Mouse (Mus musculus) midbrain, postnatal 0 days (tissue): ENCODE results near the gene Klk9. TPM values are rescaled to one million over a fixed set of nuclear protein-coding genes. Genes with fewer than 3 reads are reported as not detected.

Source experiments
- ATAC-seq: fragments of 200-750 bp; cut with Nextera tagmentation; 2 replicates; pipeline ENCODE4 v1.8.0; 2017; ENCODE audit warnings: moderate number of reproducible peaks, mild to moderate bottlenecking, moderate TSS enrichment, moderate library complexity; ENCODE audit not compliant: low FRiP score
- DNase-seq: peaks from one replicate; pipeline ENCODE4 v3.0.0-alpha.2; 2015; ENCODE audit warnings: low spot score
- H3K27ac ChIP-seq: fragments of 300-500 bp; sonication (generic); 2 replicates; pipeline ENCODE4 v1.5.1; 2014; ENCODE audit warnings: low read depth, mild to moderate bottlenecking, low read length, mixed read lengths
- H3K27me3 ChIP-seq: fragments of 300-500 bp; sonication (generic); 2 replicates; pipeline ENCODE4 v1.6.1; 2014; ENCODE audit warnings: low read length, control low read depth, mixed read lengths; ENCODE audit not compliant: insufficient read depth
- H3K36me3 ChIP-seq: fragments of 300-500 bp; sonication (generic); 2 replicates; pipeline ENCODE4 v1.6.1; 2014; ENCODE audit warnings: low read length, control low read depth, mixed read lengths; ENCODE audit not compliant: insufficient read depth
- H3K4me1 ChIP-seq: fragments of 300-500 bp; sonication (generic); 2 replicates; pipeline ENCODE4 v1.6.1; 2014; ENCODE audit warnings: mild to moderate bottlenecking, control low read depth, antibody characterized with exemption, low read length, mixed read lengths; ENCODE audit not compliant: insufficient read depth
- H3K4me2 ChIP-seq: fragments of 300-500 bp; sonication (generic); 2 replicates; pipeline ENCODE4 v1.6.1; 2014; ENCODE audit warnings: low read depth, mild to moderate bottlenecking, low read length, mixed read lengths; ENCODE audit not compliant: poor library complexity, severe bottlenecking
- H3K4me3 ChIP-seq: fragments of 300-500 bp; sonication (generic); 2 replicates; pipeline ENCODE4 v1.5.1; 2014; ENCODE audit warnings: low read depth, mild to moderate bottlenecking, low read length, moderate library complexity
- H3K9ac ChIP-seq: fragments of 300-500 bp; sonication (generic); replicated peaks from 2 replicates; pipeline ENCODE4 v1.6.1; 2014; ENCODE audit warnings: mild to moderate bottlenecking, low read length, moderate library complexity, mixed read lengths; ENCODE audit not compliant: poor library complexity, severe bottlenecking
- H3K9me3 ChIP-seq: fragments of 300-500 bp; sonication (generic); 2 replicates; pipeline ENCODE4 v1.6.1; 2016; ENCODE audit warnings: low read length, control low read depth
- CTCF ChIP-seq: IDR thresholded peaks from 2 replicates; pipeline ENCODE4 v1.5.1; 2016; ENCODE audit warnings: antibody characterized with exemption, mild to moderate bottlenecking
- WGBS: fragments of 180-500 bp; shearing (Covaris S2); extraction: QIAGEN DNeasy Blood & Tissue Kit; methylation state at CpG from one replicate; pipeline ENCODE4 v1.1.7; 2014; 5-methylcytosine and 5-hydroxymethylcytosine counted together
- polyA plus RNA-seq: library from polyadenylated mRNA; unstranded; fragments of >200 nt; fragmentation: Nextera tagmentation; extraction: Ambion mirVana; gene quantifications from 2 replicates; pipeline ENCODE4 v1.2.1, GENCODE M21; 2015
- total RNA-seq: library from RNA; depleted of rRNA; stranded (reverse); fragments of >200 nt; gene quantifications from 2 replicates; pipeline ENCODE4 v1.2.3, GENCODE M21; 2014; rRNA removed

Gene Klk9
- total and polyA plus RNA-seq, 2 experiments from 2014 or later: not detected

GRCm38 (mm10) chr7:43843801-43844200, 52.1 kb downstream of the Klk9 start:
- Histone ChIP-seq H3K9ac (no peak overlapping the region), H3K9me3 (no peaks in the 10 kb centered on the region), H3K36me3 (no peaks in the 10 kb centered on the region), H3K27me3 (no peaks in the 10 kb centered on the region), H3K27ac (no peak overlapping the region), H3K4me1 (no peaks in the 10 kb centered on the region), H3K4me3 (no peak overlapping the region), H3K4me2 (no peak overlapping the region)
- 86% methylated on average over 4 of the region's 4 CpGs for WGBS
- TF ChIP-seq CTCF: no peak
- no peak for DNase-seq
- ATAC-seq: no peak

Other genes with a start within 250 kb of the Klk9 start
- gene Cd33, start 247.5 kb upstream of the Klk9 start, total RNA-seq: 1.5 TPM in 2 replicates
- gene Cd33, start 247.5 kb upstream of the Klk9 start, polyA plus RNA-seq: 1.4 and 2.1 TPM in 2 replicates
- 9.4 and 13.0 TPM in 2 replicates for gene Zfp658, start 229.6 kb upstream of the Klk9 start, total RNA-seq
- gene Zfp658, start 229.6 kb upstream of the Klk9 start, polyA plus RNA-seq: 2.4 and 3.1 TPM in 2 replicates
- gene Zfp719, start 212.3 kb upstream of the Klk9 start, total RNA-seq: 13.9 and 15.5 TPM in 2 replicates
- 4.9 and 5.5 TPM in 2 replicates for gene Zfp719, start 212.3 kb upstream of the Klk9 start, polyA plus RNA-seq
- gene Zfp819, start 184.7 kb upstream of the Klk9 start, total RNA-seq: 1.3 and 1.6 TPM in 2 replicates
- gene Zfp819, start 184.7 kb upstream of the Klk9 start, polyA plus RNA-seq: 0.23 and 0.49 TPM in 2 replicates
- not detected in 2 replicates for gene Ceacam18, start 157.2 kb upstream of the Klk9 start, total RNA-seq
- gene Ceacam18, start 157.2 kb upstream of the Klk9 start, polyA plus RNA-seq: not detected in 2 replicates
- gene Siglece, start 131.7 kb upstream of the Klk9 start, total RNA-seq: not detected in 2 replicates
- 0.43 TPM in 1 of 2 replicates, not detected in the other for gene Siglece, start 131.7 kb upstream of the Klk9 start, polyA plus RNA-seq
- gene Ctu1, start 119.9 kb upstream of the Klk9 start, total RNA-seq: 36.7 and 40.4 TPM in 2 replicates
- gene Ctu1, start 119.9 kb upstream of the Klk9 start, polyA plus RNA-seq: 21.2 and 21.6 TPM in 2 replicates
- not detected in 2 replicates for gene Klk14, start 101.5 kb upstream of the Klk9 start, total RNA-seq
- gene Klk14, start 101.5 kb upstream of the Klk9 start, polyA plus RNA-seq: not detected in 2 replicates
- 0.22 TPM in 1 of 2 replicates, not detected in the other for gene Klk13, start 79.3 kb upstream of the Klk9 start, total RNA-seq
- 0.11 and 0.29 TPM in 2 replicates for gene Klk13, start 79.3 kb upstream of the Klk9 start, polyA plus RNA-seq
- gene Klk12, start 23.0 kb upstream of the Klk9 start, total RNA-seq: not detected in 2 replicates
- not detected in 2 replicates for gene Klk12, start 23.0 kb upstream of the Klk9 start, polyA plus RNA-seq
- gene Klk11, start 17.3 kb upstream of the Klk9 start, total RNA-seq: 0.19 TPM in 1 of 2 replicates, not detected in the other
- gene Klk11, start 17.3 kb upstream of the Klk9 start, polyA plus RNA-seq: not detected in 2 replicates
- 0.66 TPM in 1 of 2 replicates, not detected in the other for gene Klk10, start 10.9 kb upstream of the Klk9 start, total RNA-seq
- 0.28 TPM in 1 of 2 replicates, not detected in the other for gene Klk10, start 10.9 kb upstream of the Klk9 start, polyA plus RNA-seq
- 6.7 and 9.5 TPM in 2 replicates for gene Klk8, start 5.7 kb downstream of the Klk9 start, total RNA-seq
- 7.4 and 12.0 TPM in 2 replicates for gene Klk8, start 5.7 kb downstream of the Klk9 start, polyA plus RNA-seq
- 0.14 and 0.16 TPM in 2 replicates for gene Klk7, start 19.4 kb downstream of the Klk9 start, total RNA-seq
- 0.15 and 0.16 TPM in 2 replicates for gene Klk7, start 19.4 kb downstream of the Klk9 start, polyA plus RNA-seq
- not detected in 2 replicates for gene Klk6, start 32.6 kb downstream of the Klk9 start, total RNA-seq
- not detected in 2 replicates for gene Klk6, start 32.6 kb downstream of the Klk9 start, polyA plus RNA-seq
- not detected in 2 replicates for gene Klk5, start 50.1 kb downstream of the Klk9 start, total RNA-seq
- not detected in 2 replicates for gene Klk5, start 50.1 kb downstream of the Klk9 start, polyA plus RNA-seq
- gene Klk4, start 89.3 kb downstream of the Klk9 start, total RNA-seq: 0.16 TPM in 1 of 2 replicates, not detected in the other
- not detected in 2 replicates for gene Klk4, start 89.3 kb downstream of the Klk9 start, polyA plus RNA-seq
- not detected in 2 replicates for gene Klk15, start 141.8 kb downstream of the Klk9 start, total RNA-seq
- gene Klk15, start 141.8 kb downstream of the Klk9 start, polyA plus RNA-seq: not detected in 2 replicates
- gene Klk1b8, start 158.8 kb downstream of the Klk9 start, total RNA-seq: not detected in 2 replicates
- gene Klk1b8, start 158.8 kb downstream of the Klk9 start, polyA plus RNA-seq: not detected in 2 replicates
- gene Klk1b1, start 174.9 kb downstream of the Klk9 start, total RNA-seq: not detected in 2 replicates
- not detected in 2 replicates for gene Klk1b1, start 174.9 kb downstream of the Klk9 start, polyA plus RNA-seq
- not detected in 2 replicates for gene Klk1b9, start 184.2 kb downstream of the Klk9 start, total RNA-seq
- gene Klk1b9, start 184.2 kb downstream of the Klk9 start, polyA plus RNA-seq: not detected in 2 replicates
- gene Klk1b11, start 204.0 kb downstream of the Klk9 start, total RNA-seq: not detected in 2 replicates
- not detected in 2 replicates for gene Klk1b11, start 204.0 kb downstream of the Klk9 start, polyA plus RNA-seq
- not detected in 2 replicates for gene Klk1b26, start 220.3 kb downstream of the Klk9 start, total RNA-seq
- gene Klk1b26, start 220.3 kb downstream of the Klk9 start, polyA plus RNA-seq: not detected in 2 replicates